Mouse (Mus musculus): Measurements from ENCODE around the gene Ngdn. TPM values are rescaled to one million over a fixed set of nuclear protein-coding genes. Genes with fewer than 3 reads are reported as not detected.
A peak's percentile ranks its signal among the peaks of the same experiment; 100 is the strongest.

Ngdn gene
- total RNA-seq, 2 experiments from 2014 or later = 18.1 to 19.9 TPM

GRCm38 (mm10) chr14:55053708-55054190 lies 38.5 kb downstream of the Ngdn start:
- intact Hi-C loops (cut with DNase I) = no loop called here
- H3K27ac ChIP-seq = no peak overlapping the region
- DNase-seq = peak; percentile 35
- peak overlapping the region; percentile 30 for H3K4me3 ChIP-seq
- no peak for TF ChIP-seq CTCF (IDR thresholded peaks at IDR 0.05)

- no peak for TF ChIP-seq CTCF (IDR thresholded peaks at IDR 0.05)
- DNase-seq = no peak
- intact Hi-C loops (cut with DNase I) = no loop called here
- no peak overlapping the region for H3K27ac ChIP-seq
- no peak overlapping the region; the same call in 1 of the 2 replicates for H3K4me3 ChIP-seq
Observed at GRCm38 (mm10) chr14:55054191-55054749, 39.0 kb downstream of the Ngdn start.

- peak; percentile 41 for DNase-seq
Observed at GRCm38 (mm10) chr14:55055167-55055834, 40.0 kb downstream of the Ngdn start.

GRCm38 (mm10) chr14:55059009-55059408 lies 43.8 kb downstream of the Ngdn start:
- Histone ChIP-seq H3K4me3 (no peak overlapping the region), H3K27ac (no peak overlapping the region)
- intact Hi-C loops (cut with DNase I) = no loop called here
- DNase-seq = no peak
- no peak for TF ChIP-seq CTCF (IDR thresholded peaks at IDR 0.05)

More at GRCm38 (mm10) chr14:55055167-55055834, 40.0 kb downstream of the Ngdn start:
- intact Hi-C loops (cut with DNase I) = no loop called here
- no peak overlapping the region for H3K4me3 ChIP-seq
- H3K27ac ChIP-seq = no peak overlapping the region
- TF ChIP-seq CTCF (IDR thresholded peaks at IDR 0.05) = no peak

- no peak overlapping the region for H3K27ac ChIP-seq
- no peak for DNase-seq
- no peak overlapping the region for H3K4me3 ChIP-seq
- intact Hi-C loops (cut with DNase I) = no loop called here
- TF ChIP-seq CTCF (IDR thresholded peaks at IDR 0.05) = no peak
Observed at GRCm38 (mm10) chr14:55059931-55060330, 44.7 kb downstream of the Ngdn start.

- DNase-seq = no peak
- Histone ChIP-seq H3K27ac (no peak overlapping the region), H3K4me3 (no peak overlapping the region)
- intact Hi-C loops (cut with DNase I) = no loop called here
- no peak for TF ChIP-seq CTCF (IDR thresholded peaks at IDR 0.05)
Observed at GRCm38 (mm10) chr14:55061845-55062244, 46.6 kb downstream of the Ngdn start.

GRCm38 (mm10) chr14:55062626-55063025 lies 47.4 kb downstream of the Ngdn start:
- no peak overlapping the region for H3K4me3 ChIP-seq
- intact Hi-C loops (cut with DNase I) = no loop called here
- no peak overlapping the region for H3K27ac ChIP-seq
- no peak for DNase-seq
- TF ChIP-seq CTCF (IDR thresholded peaks at IDR 0.05) = no peak

GRCm38 (mm10) chr14:55063117-55063516 lies 47.9 kb downstream of the Ngdn start:
- DNase-seq = no peak
- H3K4me3 ChIP-seq = no peak overlapping the region
- no peak overlapping the region for H3K27ac ChIP-seq
- TF ChIP-seq CTCF (IDR thresholded peaks at IDR 0.05) = no peak
- intact Hi-C loops (cut with DNase I) = no loop called here

GRCm38 (mm10) chr14:55063581-55064381 lies 48.5 kb downstream of the Ngdn start:
- intact Hi-C loops (cut with DNase I) = no loop called here
- no peak overlapping the region for H3K27ac ChIP-seq
- no peak overlapping the region for H3K4me3 ChIP-seq
- no peak for DNase-seq
- TF ChIP-seq CTCF (IDR thresholded peaks at IDR 0.05) = no peak

GRCm38 (mm10) chr14:55064481-55065370 lies 49.5 kb downstream of the Ngdn start:
- intact Hi-C loops (cut with DNase I) = no loop called here
- Histone ChIP-seq H3K27ac (no peak overlapping the region), H3K4me3 (no peak overlapping the region)
- DNase-seq = no peak
- TF ChIP-seq CTCF (IDR thresholded peaks at IDR 0.05) = no peak

- intact Hi-C loops (cut with DNase I) = no loop called here
- H3K4me3 ChIP-seq = no peak overlapping the region
- DNase-seq = no peak
- H3K27ac ChIP-seq = no peak overlapping the region
- TF ChIP-seq CTCF (IDR thresholded peaks at IDR 0.05) = no peak
Observed at GRCm38 (mm10) chr14:55065391-55065790, 50.1 kb downstream of the Ngdn start.

- H3K27ac ChIP-seq = no peak overlapping the region
- no peak for TF ChIP-seq CTCF (IDR thresholded peaks at IDR 0.05)
- no peak for DNase-seq
- H3K4me3 ChIP-seq = no peak overlapping the region
- intact Hi-C loops (cut with DNase I) = no loop called here
Observed at GRCm38 (mm10) chr14:55066042-55066441, 50.8 kb downstream of the Ngdn start.

All from gastrocnemius, adult 2 months (tissue).